Mouse (Mus musculus) Patski (cell line): ENCODE measurements around the gene Rcor1. TPM values are rescaled to one million over a fixed set of nuclear protein-coding genes. Genes with fewer than 3 reads are reported as not detected.

Experiments used
- ATAC-seq: fragments of 100-300 bp; one replicate; pipeline ENCODE4 v1.8.0; 2021
- CTCF ChIA-PET: fragments of 350-600 bp; sonication (Branson Sonifier 250); formaldehyde crosslinking; loops from one replicate; lab custom pipeline; 2022; ENCODE audit warnings: inconsistent platforms; lab: Charles Lee
- POLR2A ChIA-PET: fragments of 350-600 bp; sonication (Branson Sonifier 250); formaldehyde crosslinking; loops from one replicate; lab custom pipeline; 2022; ENCODE audit warnings: antibody characterized with exemption, inconsistent platforms; lab: Charles Lee
- DNase-seq: peaks from one replicate; pipeline ENCODE4 v3.0.0-alpha.2; 2011; ENCODE audit warnings: low read depth, low spot score
- H3K27me3 ChIP-seq: fragments of 371-371 bp; one replicate; pipeline ENCODE4 v1.5.1; 2021
- CTCF ChIP-seq: fragments of 100-300 bp; IDR thresholded peaks from one replicate; pipeline ENCODE4 v1.5.1; 2021
- in situ Hi-C: fragments of 300-500 bp; cut with MboI; formaldehyde crosslinking; loops from 3 replicates; pipeline ENCODE4 v1.11.1; 2018; ENCODE audit warnings: low pct_unique_long_range_greater_than_20kb, mixed read lengths
- polyA plus RNA-seq: library from polyadenylated mRNA; unstranded; gene quantifications from one replicate; pipeline ENCODE4 v1.2.3, GENCODE M21; 2021

The Rcor1 gene
- polyA plus RNA-seq, 1 experiment from 2014 or later: 30.9 TPM

GRCm38 (mm10) chr12:111124601-111125260, 85.6 kb downstream of the Rcor1 start:
- ChIA-PET CTCF (no interaction called here), POLR2A (no interaction called here)
- no peak for DNase-seq
- no peak for TF ChIP-seq CTCF
- in situ Hi-C loops: loop anchor here (10.0 kb wide), 1 partner anchor 190 kb away; no protein-coding TSS in a partner anchor
- ATAC-seq: no peak
- no peaks in the 10 kb centered on the region for H3K27me3 ChIP-seq

- POLR2A ChIA-PET: no interaction called here
- H3K27me3 ChIP-seq: no peaks in the 10 kb centered on the region
- CTCF ChIA-PET: no interaction called here
- in situ Hi-C loops: loop anchor here (10.0 kb wide), 1 partner anchor 191 kb away; no protein-coding TSS in a partner anchor
- no peak for DNase-seq
- TF ChIP-seq CTCF: no peak
- ATAC-seq: no peak
Observed at GRCm38 (mm10) chr12:111125666-111126065, 86.5 kb downstream of the Rcor1 start.

GRCm38 (mm10) chr12:111134169-111134568, 95.0 kb downstream of the Rcor1 start:
- in situ Hi-C loops: no loop called here
- no peaks in the 10 kb centered on the region for H3K27me3 ChIP-seq
- DNase-seq: no peak
- POLR2A ChIA-PET: interaction anchor here (0.6 kb wide), 1 partner anchor 28 kb away, joined by 3 read pairs; no protein-coding TSS in a partner anchor
- TF ChIP-seq CTCF: no peak
- CTCF ChIA-PET: no interaction called here
- ATAC-seq: no peak

- H3K27me3 ChIP-seq: no peaks in the 10 kb centered on the region
- ChIA-PET POLR2A (interaction anchor here (0.6 kb wide), 1 partner anchor 28 kb away, joined by 3 read pairs; no protein-coding TSS in a partner anchor), CTCF (no interaction called here)
- ATAC-seq: no peak
- TF ChIP-seq CTCF: no peak
- in situ Hi-C loops: no loop called here
- no peak for DNase-seq
Observed at GRCm38 (mm10) chr12:111134791-111135733, 95.9 kb downstream of the Rcor1 start.

- TF ChIP-seq CTCF: no peak
- DNase-seq (no peak), ATAC-seq (no peak)
- H3K27me3 ChIP-seq: no peaks in the 10 kb centered on the region
- in situ Hi-C loops: no loop called here
- ChIA-PET POLR2A (no interaction called here), CTCF (no interaction called here)
Observed at GRCm38 (mm10) chr12:111135953-111136352, 96.8 kb downstream of the Rcor1 start.

GRCm38 (mm10) chr12:111137079-111137478, 97.9 kb downstream of the Rcor1 start:
- ATAC-seq: no peak

GRCm38 (mm10) chr12:111143005-111143508, 103.9 kb downstream of the Rcor1 start:
- POLR2A ChIA-PET: no interaction called here
- no peaks in the 10 kb centered on the region for H3K27me3 ChIP-seq
- no peak for TF ChIP-seq CTCF
- CTCF ChIA-PET: interaction anchor here (1.3 kb wide), 1 partner anchor 16 kb away, joined by 5 read pairs; no protein-coding TSS in a partner anchor
- DNase-seq (no peak), ATAC-seq (no peak)
- in situ Hi-C loops: no loop called here

More at GRCm38 (mm10) chr12:111137079-111137478, 97.9 kb downstream of the Rcor1 start:
- ChIA-PET CTCF (no interaction called here), POLR2A (no interaction called here)
- H3K27me3 ChIP-seq: no peaks in the 10 kb centered on the region
- TF ChIP-seq CTCF: no peak
- in situ Hi-C loops: no loop called here
- no peak for DNase-seq

- no peak for ATAC-seq
- in situ Hi-C loops: no loop called here
Observed at GRCm38 (mm10) chr12:111143509-111144063, 104.4 kb downstream of the Rcor1 start.

GRCm38 (mm10) chr12:111144598-111144997, 105.4 kb downstream of the Rcor1 start:
- H3K27me3 ChIP-seq: no peaks in the 10 kb centered on the region
- DNase-seq (no peak), ATAC-seq (no peak)
- in situ Hi-C loops: no loop called here
- POLR2A ChIA-PET: no interaction called here
- TF ChIP-seq CTCF: no peak
- CTCF ChIA-PET: no interaction called here

More at GRCm38 (mm10) chr12:111143509-111144063, 104.4 kb downstream of the Rcor1 start:
- POLR2A ChIA-PET: no interaction called here
- TF ChIP-seq CTCF: no peak
- DNase-seq: no peak
- H3K27me3 ChIP-seq: no peaks in the 10 kb centered on the region
- CTCF ChIA-PET: interaction anchor here (1.3 kb wide), 1 partner anchor 16 kb away, joined by 5 read pairs; no protein-coding TSS in a partner anchor

- DNase-seq (no peak), ATAC-seq (no peak)
- in situ Hi-C loops: no loop called here
- ChIA-PET CTCF (no interaction called here), POLR2A (no interaction called here)
- no peak for TF ChIP-seq CTCF
- H3K27me3 ChIP-seq: no peaks in the 10 kb centered on the region
Observed at GRCm38 (mm10) chr12:111145269-111145668, 106.1 kb downstream of the Rcor1 start.
